In the genomic region with DNA sequence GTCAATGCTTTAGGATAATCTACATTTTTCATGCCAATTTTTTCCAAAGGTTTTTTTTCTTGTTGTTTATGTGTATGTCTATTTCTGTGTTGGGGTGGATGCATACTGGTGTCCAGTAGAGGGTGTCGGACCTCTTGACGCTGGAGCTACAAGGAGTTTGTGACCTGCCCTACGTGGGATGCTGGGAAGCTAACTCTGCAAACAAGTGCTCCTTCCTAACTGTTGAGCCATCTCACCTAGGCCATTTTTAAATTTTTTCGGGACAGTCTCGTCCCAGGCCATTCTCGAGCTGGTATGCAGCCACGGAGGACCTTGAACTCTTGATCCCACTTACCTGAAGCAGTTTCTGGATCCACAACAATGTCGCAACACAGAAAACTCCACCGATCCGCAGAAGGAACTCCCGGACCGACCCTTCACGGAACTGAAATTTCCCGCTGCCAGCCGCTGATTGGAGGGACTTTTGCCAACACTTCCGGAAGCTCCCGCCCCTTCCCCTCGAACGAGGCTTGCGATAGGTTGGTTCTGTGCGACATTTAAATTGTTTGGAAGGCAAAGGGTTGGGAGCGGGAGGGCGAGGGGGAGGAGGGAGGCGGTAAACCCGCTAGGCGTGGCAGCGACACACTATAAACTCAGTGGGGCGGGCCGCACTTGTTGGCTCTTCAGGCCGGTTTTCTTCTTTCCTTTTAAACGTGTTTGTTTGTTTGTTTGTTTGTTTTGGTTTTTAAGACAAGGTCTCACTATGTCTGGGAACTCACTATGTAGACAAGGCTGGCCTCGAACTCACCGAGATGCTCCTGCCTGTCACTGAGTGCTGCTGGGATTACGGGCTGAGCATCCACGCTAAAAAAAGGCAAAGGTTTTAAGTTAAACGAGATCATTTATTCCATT, we compare ENCODE assay signal across 8 mouse cellular contexts. TPM values are rescaled to one million over a fixed set of nuclear protein-coding genes. Genes with fewer than 3 reads are reported as not detected.
DNase-seq lines count a peak whose midpoint lies in the region; ATAC-seq lines count a peak whose summit lies in the region.

A gene (minus strand): TSS at position 633 of the 891 bp plus-strand sequence.

- no peaks in the 10 kb centered on the region for H3K27me3 ChIP-seq in forebrain, embryonic 14.5 days (replicated peaks; ENCODE audit: control insufficient read depth, insufficient read depth, low read length)
- H3K27me3 ChIP-seq in neural tube, embryonic 15.5 days (replicated peaks) = no peaks in the 10 kb centered on the region

- H3K9me3 ChIP-seq in forebrain, embryonic 14.5 days (replicated peaks; ENCODE audit: control insufficient read depth, low read length) = no peaks in the 10 kb centered on the region
- no peaks in the 10 kb centered on the region for H3K9me3 ChIP-seq in neural tube, embryonic 15.5 days (replicated peaks)

- H3K9ac ChIP-seq in forebrain, embryonic 14.5 days (ENCODE audit: low read length) = peak within 1 kb of the TSS; percentile 46
- H3K9ac ChIP-seq in neural tube, embryonic 15.5 days (replicated peaks) = peak within 1 kb of the TSS; percentile 48

- H3K4me3 ChIP-seq in forebrain, embryonic 14.5 days (ENCODE audit: low read depth, low read length) = peak within 1 kb of the TSS; percentile 46
- H3K4me3 ChIP-seq in neural tube, embryonic 15.5 days (replicated peaks) = peak within 1 kb of the TSS; percentile 53

- peaks cover 24% of the 10 kb centered on the region for H3K36me3 ChIP-seq in forebrain, embryonic 14.5 days (ENCODE audit: control insufficient read depth, insufficient read depth, low read length)
- no peaks in the 10 kb centered on the region for H3K36me3 ChIP-seq in neural tube, embryonic 15.5 days

- intact Hi-C loops in heart, postnatal 14 days (cut with DNase I) = loop anchor here (5.0 kb wide), 2 partner anchors 54 to 109 kb away; no protein-coding TSS in a partner anchor

- peak; percentile 95 for DNase-seq in ES-CJ7 (ENCODE audit: low read depth, low spot score)
- peak; percentile 81 for DNase-seq in cerebellum, adult 11 months
- DNase-seq in forebrain, embryonic 14.5 days (ENCODE audit: low spot score) = peak; percentile 96
- DNase-seq in heart, postnatal 14 days = peak; percentile 89 to 92
- DNase-seq in layer of hippocampus, adult 11-12 months (ENCODE audit: low spot score) = peak; percentile 91
- peak; percentile 93 to 94 for DNase-seq in lung, adult 18-20 months
- peak; percentile 93 for DNase-seq in testis, postnatal 14 days (ENCODE audit: low spot score)

- H3K4me1 ChIP-seq in forebrain, embryonic 14.5 days (ENCODE audit: control insufficient read depth, insufficient read depth, low read length) = peaks cover 5% of the 10 kb centered on the region
- peaks cover 12% of the 10 kb centered on the region for H3K4me1 ChIP-seq in neural tube, embryonic 15.5 days

- ATAC-seq in forebrain, embryonic 14.5 days = peak; percentile 99
- peak; percentile 99 for ATAC-seq in neural tube, embryonic 15.5 days (ENCODE audit: low FRiP score)

- no peak within 1 kb of the TSS for H3K27ac ChIP-seq in forebrain, embryonic 14.5 days (ENCODE audit: low read depth, low read length)
- no peak within 1 kb of the TSS for H3K27ac ChIP-seq in neural tube, embryonic 15.5 days (replicated peaks)

- 2% methylated on average over 36 of the region's 36 CpGs for WGBS in forebrain, embryonic 14.5 days
- 2% methylated on average over 36 of the region's 36 CpGs for WGBS in neural tube, embryonic 15.5 days

- peak within 1 kb of the TSS; percentile 58 for H3K4me2 ChIP-seq in forebrain, embryonic 14.5 days (ENCODE audit: low read length)
- H3K4me2 ChIP-seq in neural tube, embryonic 15.5 days = peak within 1 kb of the TSS; percentile 77

RNA-seq across cellular contexts. Expression of the gene that starts here (rescaled TPM):
- polyA plus RNA-seq in forebrain, embryonic 14.5 days (2014; fragmentation: Nextera tagmentation; extraction: Ambion mirVana) = 18.3 and 23.5 TPM in 2 replicates
- 1 to 10 TPM; 2.4 to 6.8 TPM for total RNA-seq in heart, postnatal 14 days (2021)
- 4.4 and 15.3 TPM in 2 replicates for polyA plus RNA-seq in neural tube, embryonic 15.5 days (2015; fragmentation: Nextera tagmentation; extraction: Ambion mirVana)
